Mouse (Mus musculus) forebrain, embryonic 11.5 days (tissue): ENCODE measurements around the gene Cmya5. TPM values are rescaled to one million over a fixed set of nuclear protein-coding genes. Genes with fewer than 3 reads are reported as not detected.
"Not testable (repeated sequence)": the region's sequence is repeated elsewhere in the genome, so short reads cannot be mapped to it uniquely, and the experiment has no call there.

Source experiments
- ATAC-seq: fragments of 200-750 bp; cut with Nextera tagmentation; replicated peaks from 2 replicates; pipeline ENCODE4 v1.8.0; 2017; ENCODE audit warnings: moderate TSS enrichment; ENCODE audit not compliant: low FRiP score
- DNase-seq: peaks from one replicate; pipeline ENCODE4 v3.0.0-alpha.2; 2017; ENCODE audit warnings: low spot score
- H3K27ac ChIP-seq: fragments of 300-500 bp; sonication (generic); 2 replicates; pipeline ENCODE4 v1.5.1; 2014; ENCODE audit warnings: low read depth, low read length
- H3K27me3 ChIP-seq: fragments of 300-500 bp; sonication (generic); 2 replicates; pipeline ENCODE4 v1.6.1; 2014; ENCODE audit warnings: mild to moderate bottlenecking, low read length, mixed read lengths; ENCODE audit not compliant: control insufficient read depth, insufficient read depth
- H3K36me3 ChIP-seq: fragments of 300-500 bp; sonication (generic); 2 replicates; pipeline ENCODE4 v1.6.1; 2014; ENCODE audit warnings: mild to moderate bottlenecking, low read length, moderate library complexity, mixed read lengths; ENCODE audit not compliant: control insufficient read depth, insufficient read depth
- H3K4me1 ChIP-seq: fragments of 300-500 bp; sonication (generic); replicated peaks from 2 replicates; pipeline ENCODE4 v1.6.1; 2014; ENCODE audit warnings: low read length, mixed read lengths; ENCODE audit not compliant: control insufficient read depth, insufficient read depth
- H3K4me2 ChIP-seq: fragments of 300-500 bp; sonication (generic); 2 replicates; pipeline ENCODE4 v1.6.1; 2014; ENCODE audit warnings: low read depth, mild to moderate bottlenecking, low read length, moderate library complexity, mixed read lengths; ENCODE audit not compliant: severe bottlenecking
- H3K4me3 ChIP-seq: fragments of 300-500 bp; sonication (generic); 2 replicates; pipeline ENCODE4 v1.5.1; 2014; ENCODE audit warnings: low read depth, low read length
- H3K9ac ChIP-seq: fragments of 300-500 bp; sonication (generic); 2 replicates; pipeline ENCODE4 v1.6.1; 2014; ENCODE audit warnings: low read length
- H3K9me3 ChIP-seq: fragments of 300-500 bp; sonication (generic); 2 replicates; pipeline ENCODE4 v1.6.1; 2016; ENCODE audit warnings: low read length, mixed read lengths; ENCODE audit not compliant: control insufficient read depth
- WGBS: fragments of 180-500 bp; shearing (Covaris S2); extraction: QIAGEN DNeasy Blood & Tissue Kit; methylation state at CpG from one replicate; pipeline ENCODE4 v1.1.7; 2014; 5-methylcytosine and 5-hydroxymethylcytosine counted together
- polyA plus RNA-seq: library from polyadenylated mRNA; unstranded; fragments of >200 nt; fragmentation: Nextera tagmentation; extraction: Ambion mirVana; gene quantifications from 2 replicates; pipeline ENCODE4 v1.2.1, GENCODE M21; 2014

The Cmya5 gene
- polyA plus RNA-seq, 1 experiment from 2014 or later = 0.13 TPM

DNA sequence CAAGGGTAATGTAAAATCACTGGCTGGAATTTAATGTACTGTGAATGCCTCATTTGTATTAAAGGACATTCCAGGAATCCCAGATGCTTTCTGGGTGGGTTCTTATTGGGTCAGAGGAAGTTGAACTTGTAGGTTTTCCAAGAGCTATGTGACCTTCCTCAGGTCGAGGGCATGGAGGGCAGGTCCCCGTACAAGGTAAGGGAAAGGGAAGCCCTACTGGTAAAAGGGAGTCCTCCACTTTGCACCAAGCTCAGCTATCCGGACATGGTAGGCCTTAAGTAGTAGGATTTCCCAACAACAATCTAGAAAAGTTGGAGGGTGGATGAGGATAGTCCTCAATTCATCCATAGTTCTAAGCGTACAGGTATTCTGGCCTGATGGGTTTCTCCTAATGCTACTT, 58.8 kb downstream of the Cmya5 start:
- no peak overlapping the region for H3K9ac ChIP-seq
- no peaks in the 10 kb centered on the region for H3K9me3 ChIP-seq
- H3K4me2 ChIP-seq = no peak overlapping the region
- no peaks in the 10 kb centered on the region for H3K4me1 ChIP-seq
- H3K27me3 ChIP-seq = no peaks in the 10 kb centered on the region
- ATAC-seq = no peak
- no peaks in the 10 kb centered on the region for H3K36me3 ChIP-seq
- DNase-seq = no peak
- 88% methylated on average over 4 of the region's 4 CpGs for WGBS
- no peak overlapping the region for H3K27ac ChIP-seq
- H3K4me3 ChIP-seq = no peak overlapping the region

DNA sequence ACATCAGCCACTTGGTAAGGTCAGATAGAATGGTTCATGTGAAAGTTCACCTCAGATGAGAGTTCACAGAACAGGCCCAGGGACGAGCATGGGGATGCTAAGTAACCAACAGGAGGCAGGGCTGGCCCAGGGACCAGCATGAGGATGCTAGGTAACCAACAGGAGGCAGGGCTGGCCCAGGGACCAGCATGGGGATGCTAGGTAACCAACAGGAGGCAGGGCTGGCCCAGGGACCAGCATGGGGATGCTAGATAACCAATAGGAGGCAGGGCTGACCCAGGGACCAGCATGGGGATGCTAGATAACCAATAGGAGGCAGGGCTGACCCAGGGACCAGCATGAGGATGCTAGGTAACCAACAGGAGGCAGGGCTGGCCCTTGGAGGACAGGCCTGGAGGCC, 62.2 kb downstream of the Cmya5 start:
- H3K4me1 ChIP-seq, H3K36me3 ChIP-seq, H3K4me2 ChIP-seq, H3K27ac ChIP-seq, DNase-seq, ATAC-seq, H3K9me3 ChIP-seq, H3K9ac ChIP-seq, H3K4me3 ChIP-seq, H3K27me3 ChIP-seq: not testable (repeated sequence)
- WGBS = 65% methylated on average over 1 of the region's 1 CpGs

DNA sequence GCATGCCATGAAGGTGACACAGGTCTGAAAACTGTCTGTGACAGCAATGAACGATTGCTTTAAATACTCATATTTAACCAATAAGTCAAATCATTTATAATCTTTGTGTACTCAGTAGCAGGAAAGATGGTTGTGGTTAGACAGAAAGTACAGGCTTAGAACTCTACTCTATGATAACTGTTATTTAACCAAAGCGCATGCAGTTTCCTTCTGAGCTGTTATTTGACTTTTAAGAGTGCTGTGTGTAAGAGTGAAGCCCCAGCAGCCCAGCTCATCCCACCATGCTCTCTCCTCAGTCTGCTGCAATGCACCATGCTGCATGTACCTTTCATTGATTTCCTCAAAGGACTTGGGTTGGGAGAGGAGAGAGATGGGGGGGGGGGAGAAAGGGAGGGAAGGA, 63.7 kb downstream of the Cmya5 start:
- H3K9ac ChIP-seq = no peak overlapping the region
- no peaks in the 10 kb centered on the region for H3K36me3 ChIP-seq
- WGBS = 90% methylated on average over 2 of the region's 2 CpGs
- H3K27ac ChIP-seq = no peak overlapping the region
- H3K27me3 ChIP-seq = no peaks in the 10 kb centered on the region
- no peaks in the 10 kb centered on the region for H3K4me1 ChIP-seq
- no peak for ATAC-seq
- H3K4me3 ChIP-seq = no peak overlapping the region
- no peaks in the 10 kb centered on the region for H3K9me3 ChIP-seq
- no peak for DNase-seq
- no peak overlapping the region for H3K4me2 ChIP-seq

DNA sequence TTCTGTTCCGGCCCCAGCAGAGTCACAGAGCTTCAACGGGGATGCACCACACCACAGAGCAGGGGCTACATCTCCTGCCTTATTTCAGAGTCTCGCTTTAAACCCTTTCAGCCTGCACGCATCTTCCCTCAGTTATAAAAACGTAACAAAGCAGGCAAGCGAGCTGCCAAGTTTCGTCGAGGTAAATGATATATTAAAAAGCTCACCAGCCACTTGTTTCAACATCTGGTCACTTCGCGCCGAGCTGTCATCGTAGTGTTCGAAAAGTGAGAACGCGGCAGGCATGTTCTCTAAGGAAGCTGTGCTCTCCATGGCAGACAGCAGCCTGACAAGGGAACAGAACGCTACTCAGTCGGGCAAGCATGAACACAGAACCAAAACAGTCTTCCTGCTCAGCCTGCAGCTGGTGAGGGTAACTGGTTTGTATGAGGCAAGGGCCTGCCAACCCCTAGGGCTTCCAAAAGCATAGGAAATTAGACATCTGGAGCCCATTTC, 70.3 kb downstream of the Cmya5 start:
- no peak overlapping the region for H3K4me2 ChIP-seq
- peaks cover 12% of the 10 kb centered on the region; the same call in 1 of the 2 replicates for H3K4me1 ChIP-seq
- no peak overlapping the region for H3K9ac ChIP-seq
- H3K4me3 ChIP-seq = no peak overlapping the region
- H3K9me3 ChIP-seq = no peaks in the 10 kb centered on the region
- H3K36me3 ChIP-seq = no peaks in the 10 kb centered on the region
- 79% methylated on average over 17 of the region's 17 CpGs for WGBS
- no peaks in the 10 kb centered on the region for H3K27me3 ChIP-seq
- H3K27ac ChIP-seq = no peak overlapping the region
- DNase-seq = no peak
- ATAC-seq = no peak

DNA sequence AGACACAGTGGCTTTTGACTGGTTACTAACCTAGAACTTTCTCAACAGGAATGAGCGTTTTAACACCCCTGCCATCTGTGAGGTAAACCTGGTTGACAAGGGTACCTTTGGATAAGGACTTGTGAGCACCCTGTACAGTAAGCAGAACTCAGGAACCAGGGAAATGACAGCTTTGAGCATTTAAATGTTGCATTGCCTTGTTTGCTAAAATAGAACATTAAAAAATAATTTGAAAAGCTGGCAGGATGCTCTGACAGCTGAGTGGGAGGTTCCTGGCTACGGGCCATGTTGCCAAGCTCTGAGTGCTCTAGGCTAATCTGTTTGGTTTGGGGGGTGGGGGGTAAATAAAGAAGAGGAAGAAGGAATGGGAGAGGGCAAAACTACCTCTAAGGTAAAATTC, 70.9 kb downstream of the Cmya5 start:
- 51% methylated on average over 2 of the region's 2 CpGs for WGBS
- DNase-seq = no peak

GRCm38 (mm10) chr13:93072871-93073411, 71.6 kb downstream of the Cmya5 start:
- Histone ChIP-seq H3K4me3 (no peak overlapping the region), H3K27me3 (no peaks in the 10 kb centered on the region), H3K9ac (no peak overlapping the region), H3K36me3 (no peaks in the 10 kb centered on the region), H3K27ac (peak overlapping the region; percentile 14; the same call in 1 of the 2 replicates), H3K4me1 (peaks cover 12% of the 10 kb centered on the region; the same call in 1 of the 2 replicates), H3K9me3 (no peaks in the 10 kb centered on the region), H3K4me2 (no peak overlapping the region; the same call in 1 of the 2 replicates)
- ATAC-seq (peak; percentile 76), DNase-seq (no peak)
- WGBS = 14% methylated on average over 15 of the region's 15 CpGs

More for the DNA sequence above, 70.9 kb downstream of the Cmya5 start:
- Histone ChIP-seq H3K36me3 (no peaks in the 10 kb centered on the region), H3K27me3 (no peaks in the 10 kb centered on the region), H3K9me3 (no peaks in the 10 kb centered on the region), H3K4me2 (no peak overlapping the region), H3K9ac (no peak overlapping the region), H3K4me1 (peaks cover 12% of the 10 kb centered on the region; the same call in 1 of the 2 replicates), H3K4me3 (no peak overlapping the region), H3K27ac (no peak overlapping the region)
- ATAC-seq = no peak

DNA sequence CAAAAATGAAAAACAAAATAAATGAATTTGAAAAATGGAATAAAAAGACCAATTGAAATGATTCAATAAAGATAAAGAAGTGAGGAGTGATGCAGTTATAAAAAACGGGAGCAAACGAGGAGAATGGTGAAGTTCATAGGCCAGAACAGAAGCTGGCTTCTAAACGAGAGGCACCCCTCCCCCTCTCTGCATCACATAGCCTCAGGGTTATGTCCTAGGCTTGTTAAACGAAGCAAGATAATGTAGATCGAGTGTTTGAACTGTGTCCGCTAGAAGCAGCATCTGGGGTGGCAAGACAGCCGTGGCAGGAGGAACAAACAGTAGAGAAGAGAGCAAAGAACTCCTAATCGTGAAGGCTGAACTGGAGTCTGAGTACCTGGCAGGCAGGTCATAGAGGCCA, 74.1 kb downstream of the Cmya5 start:
- H3K27ac ChIP-seq = no peak overlapping the region
- ATAC-seq (no peak), DNase-seq (no peak)
- H3K4me3 ChIP-seq = no peak overlapping the region
- no peaks in the 10 kb centered on the region for H3K36me3 ChIP-seq
- WGBS = 32% methylated on average over 8 of the region's 8 CpGs
- no peak overlapping the region for H3K4me2 ChIP-seq
- H3K9ac ChIP-seq = no peak overlapping the region
- peaks cover 12% of the 10 kb centered on the region; the same call in 1 of the 2 replicates for H3K4me1 ChIP-seq
- no peaks in the 10 kb centered on the region for H3K27me3 ChIP-seq
- H3K9me3 ChIP-seq = no peaks in the 10 kb centered on the region

GRCm38 (mm10) chr13:93069481-93069880, 75.0 kb downstream of the Cmya5 start:
- ATAC-seq (no peak), DNase-seq (no peak)
- H3K27me3 ChIP-seq = no peaks in the 10 kb centered on the region
- no peak overlapping the region for H3K4me2 ChIP-seq
- no peak overlapping the region for H3K9ac ChIP-seq
- no peaks in the 10 kb centered on the region for H3K36me3 ChIP-seq
- no peak overlapping the region for H3K4me3 ChIP-seq
- WGBS = 59% methylated on average over 4 of the region's 4 CpGs
- H3K9me3 ChIP-seq = no peaks in the 10 kb centered on the region
- H3K27ac ChIP-seq = no peak overlapping the region
- H3K4me1 ChIP-seq = peaks cover 12% of the 10 kb centered on the region; the same call in 1 of the 2 replicates

DNA sequence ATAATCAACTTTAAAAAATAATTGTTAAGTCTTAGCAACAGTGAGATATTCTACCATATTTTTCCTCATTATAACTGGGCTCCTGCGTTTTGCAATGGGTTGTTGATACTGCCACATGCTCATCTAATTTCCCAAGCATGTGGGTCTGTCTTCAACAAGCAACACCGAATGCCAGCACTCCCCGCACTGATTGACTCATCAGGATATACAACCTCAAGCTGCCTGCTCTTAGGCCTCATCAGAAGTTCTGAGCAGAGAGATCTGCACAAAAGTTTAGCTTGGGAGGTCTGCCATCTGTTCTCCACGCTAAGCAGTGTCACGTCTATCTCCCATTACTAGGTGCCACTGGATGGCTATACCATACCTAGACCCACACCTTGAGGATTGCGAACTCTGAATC, 76.2 kb downstream of the Cmya5 start:
- Histone ChIP-seq H3K27ac (no peak overlapping the region), H3K9me3 (no peaks in the 10 kb centered on the region), H3K9ac (no peak overlapping the region), H3K36me3 (no peaks in the 10 kb centered on the region), H3K4me2 (no peak overlapping the region), H3K4me3 (no peak overlapping the region), H3K4me1 (peaks cover 9% of the 10 kb centered on the region; the same call in 1 of the 2 replicates), H3K27me3 (no peaks in the 10 kb centered on the region)
- WGBS = 95% methylated on average over 6 of the region's 6 CpGs
- ATAC-seq (no peak), DNase-seq (no peak)
